Mouse (Mus musculus): ENCODE measurements around the gene Imp4.

DNA sequence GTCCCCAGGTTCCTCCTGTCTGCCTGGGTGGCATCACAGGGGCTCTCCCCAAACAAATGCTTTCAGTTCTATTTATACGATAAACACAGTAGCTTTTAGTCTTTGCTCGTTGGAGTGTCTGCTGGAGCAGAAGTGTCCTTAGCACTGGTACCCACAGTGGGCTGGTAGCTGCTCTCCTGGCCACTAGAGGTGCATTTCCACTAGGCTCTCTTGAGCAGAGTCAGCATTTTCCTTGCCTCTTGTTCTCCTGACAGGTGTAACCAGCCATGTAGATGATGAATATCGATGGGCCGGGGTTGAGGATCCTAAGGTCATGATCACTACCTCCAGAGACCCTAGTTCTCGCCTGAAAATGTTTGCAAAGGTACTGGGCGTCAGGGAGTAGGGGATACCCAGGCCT is 3.5 kb downstream of the Imp4 start:
- no peak for TF ChIP-seq CTCF (IDR thresholded peaks at IDR 0.05)
- TF ChIP-seq POLR2A (IDR thresholded peaks at IDR 0.05; ENCODE audit: insufficient read depth, low read depth, low read length): no peak
- TF ChIP-seq EP300 (IDR thresholded peaks at IDR 0.05; ENCODE audit: insufficient read depth, low read depth, low read length): no peak

All from heart, adult 2 months (tissue).